Mouse (Mus musculus): ENCODE measurements at regions not wholly inside any gene's neighbourhood (a gene's known extent, or its start where the extent isn't known, plus 50 kb on each side); places are given as distances from the start of the nearest gene placed in this dataset.

GRCm38 (mm10) chr11:79765396-79765795 is 174.4 kb downstream of the Rab11fip4 start:
- no peak for DNase-seq (ENCODE audit: low spot score in 2 of 2)

- DNase-seq (ENCODE audit: low spot score in 2 of 2): no peak
Observed at GRCm38 (mm10) chr11:79764026-79764425, 173.0 kb downstream of the Rab11fip4 start.

GRCm38 (mm10) chr11:79762654-79763053 is 171.6 kb downstream of the Rab11fip4 start:
- no peak for DNase-seq (ENCODE audit: low spot score in 2 of 2)

- no peak for DNase-seq (ENCODE audit: low spot score in 2 of 2)
Observed at GRCm38 (mm10) chr11:79762027-79762426, 171.0 kb downstream of the Rab11fip4 start.

GRCm38 (mm10) chr11:79760533-79760932 is 169.5 kb downstream of the Rab11fip4 start:
- DNase-seq (ENCODE audit: low spot score in 2 of 2): no peak

GRCm38 (mm10) chr11:79758281-79758680 is 167.3 kb downstream of the Rab11fip4 start:
- no peak for DNase-seq (ENCODE audit: low spot score in 2 of 2)

GRCm38 (mm10) chr11:79757513-79758071 is 166.6 kb downstream of the Rab11fip4 start:
- no peak for DNase-seq (ENCODE audit: low spot score in 2 of 2)

- no peak for DNase-seq (ENCODE audit: low spot score in 2 of 2)
Observed at GRCm38 (mm10) chr11:79756305-79756846, 165.4 kb downstream of the Rab11fip4 start.

- no peak for DNase-seq (ENCODE audit: low spot score in 2 of 2)
Observed at GRCm38 (mm10) chr11:79753491-79753890, 162.5 kb downstream of the Rab11fip4 start.

- no peak for DNase-seq (ENCODE audit: low spot score in 2 of 2)
Observed at GRCm38 (mm10) chr11:79752717-79753480, 161.9 kb downstream of the Rab11fip4 start.

- no peak for DNase-seq (ENCODE audit: low spot score in 2 of 2)
Observed at GRCm38 (mm10) chr11:79751751-79752716, 161.0 kb downstream of the Rab11fip4 start.

GRCm38 (mm10) chr11:79750943-79751342 is 159.9 kb downstream of the Rab11fip4 start:
- DNase-seq (ENCODE audit: low spot score in 2 of 2): no peak

GRCm38 (mm10) chr11:79749755-79750434 is 158.9 kb downstream of the Rab11fip4 start:
- no peak for DNase-seq (ENCODE audit: low spot score in 2 of 2)

- no peak for DNase-seq (ENCODE audit: low spot score in 2 of 2)
Observed at GRCm38 (mm10) chr11:79749141-79749540, 158.1 kb downstream of the Rab11fip4 start.

GRCm38 (mm10) chr11:79748606-79749125 is 157.7 kb downstream of the Rab11fip4 start:
- DNase-seq (ENCODE audit: low spot score in 2 of 2): no peak

GRCm38 (mm10) chr11:79747801-79748200 is 156.8 kb downstream of the Rab11fip4 start:
- no peak for DNase-seq (ENCODE audit: low spot score in 2 of 2)
